Mouse (Mus musculus) cerebellum, adult 2 months (tissue): ENCODE measurements around the gene Marf1. TPM values are rescaled to one million over a fixed set of nuclear protein-coding genes. Genes with fewer than 3 reads are reported as not detected.

Experiments
- DNase-seq, 2 experiments: peaks; one replicate each; pipeline ENCODE4 v3.0.0; 2021
- H3K27ac ChIP-seq: fragments of 200-500 bp; 2 replicates; pipeline ENCODE4 v1.5.1; 2012; ENCODE audit warnings: low read length, control low read depth, inconsistent platforms; ENCODE audit not compliant: insufficient read depth
- H3K27me3 ChIP-seq: fragments of 200-500 bp; 2 replicates; pipeline ENCODE4 v1.6.1; 2012; ENCODE audit warnings: inconsistent platforms, mild to moderate bottlenecking, low read length, moderate library complexity; ENCODE audit not compliant: control insufficient read depth, insufficient read depth
- H3K4me1 ChIP-seq: fragments of 200-500 bp; 2 replicates; pipeline ENCODE4 v1.6.1; 2011; ENCODE audit warnings: low read length; ENCODE audit not compliant: control insufficient read depth, insufficient read depth
- H3K4me3 ChIP-seq: fragments of 200-500 bp; replicated peaks from 2 replicates; pipeline ENCODE3; 2011; ENCODE audit warnings: mild to moderate bottlenecking, low read depth, low read length, control low read depth; ENCODE audit not compliant: insufficient read depth
- CTCF ChIP-seq: fragments of 200-500 bp; IDR thresholded peaks from 2 replicates; pipeline ENCODE4 v1.5.1; 2011; ENCODE audit warnings: low read depth, mild to moderate bottlenecking, control low read depth, low read length, moderate library complexity, borderline replicate concordance; ENCODE audit not compliant: insufficient read depth
- POLR2A ChIP-seq: fragments of 200-500 bp; IDR thresholded peaks from 2 replicates; pipeline ENCODE4 v1.6.1; 2011; ENCODE audit warnings: low read length, control low read depth, borderline replicate concordance; ENCODE audit not compliant: insufficient read depth
- WGBS: fragments of 180-500 bp; shearing (Covaris S2); methylation state at CpG from one replicate; pipeline ENCODE4 v1.1.7; 2018; 5-methylcytosine and 5-hydroxymethylcytosine counted together
- polyA plus RNA-seq: library from polyadenylated mRNA; depleted of rRNA; stranded (reverse); fragments of >200 nt; gene quantifications from 2 replicates; pipeline ENCODE4 v1.2.3, GENCODE M21; 2012

Marf1 gene
- polyA plus RNA-seq, 1 experiment = 39.9 TPM

- DNase-seq = no peak
Observed at GRCm38 (mm10) chr16:14180163-14180733, 17.1 kb upstream of the Marf1 start.

GRCm38 (mm10) chr16:14178041-14178440 lies 14.9 kb upstream of the Marf1 start:
- no peak overlapping the region for H3K4me3 ChIP-seq
- TF ChIP-seq POLR2A = no peak
- TF ChIP-seq CTCF = no peak
- no peaks in the 10 kb centered on the region for H3K27me3 ChIP-seq
- H3K4me1 ChIP-seq = no peaks in the 10 kb centered on the region
- 85% methylated on average over 3 of the region's 3 CpGs for WGBS
- H3K27ac ChIP-seq = no peak overlapping the region
- no peak for DNase-seq

More at GRCm38 (mm10) chr16:14180163-14180733, 17.1 kb upstream of the Marf1 start:
- WGBS = 90% methylated on average over 6 of the region's 6 CpGs
- Histone ChIP-seq H3K4me3 (no peak overlapping the region), H3K4me1 (no peaks in the 10 kb centered on the region), H3K27me3 (no peaks in the 10 kb centered on the region), H3K27ac (no peak overlapping the region)
- TF ChIP-seq POLR2A (no peak), CTCF (no peak)

- TF ChIP-seq POLR2A = no peak
- WGBS = 87% methylated on average over 1 of the region's 1 CpGs
- no peak overlapping the region for H3K4me3 ChIP-seq
Observed at GRCm38 (mm10) chr16:14169706-14170105, 6.6 kb upstream of the Marf1 start.

GRCm38 (mm10) chr16:14166490-14166889 lies 3.3 kb upstream of the Marf1 start:
- Histone ChIP-seq H3K27ac (no peak overlapping the region), H3K4me3 (no peak overlapping the region), H3K27me3 (no peaks in the 10 kb centered on the region), H3K4me1 (no peaks in the 10 kb centered on the region)
- 91% methylated on average over 4 of the region's 4 CpGs for WGBS
- TF ChIP-seq CTCF = no peak
- TF ChIP-seq POLR2A = no peak
- DNase-seq = no peak

More at GRCm38 (mm10) chr16:14169706-14170105, 6.6 kb upstream of the Marf1 start:
- no peak for DNase-seq
- no peaks in the 10 kb centered on the region for H3K4me1 ChIP-seq
- H3K27ac ChIP-seq = no peak overlapping the region
- no peaks in the 10 kb centered on the region for H3K27me3 ChIP-seq

GRCm38 (mm10) chr16:14163731-14164130 lies 580 bp upstream of the Marf1 start:
- TF ChIP-seq CTCF (no peak), POLR2A (no peak)
- Histone ChIP-seq H3K4me3 (peak overlapping the region; percentile 20), H3K4me1 (no peaks in the 10 kb centered on the region), H3K27ac (no peak overlapping the region), H3K27me3 (no peaks in the 10 kb centered on the region)
- no peak for DNase-seq
- 9% methylated on average over 10 of the region's 10 CpGs for WGBS

GRCm38 (mm10) chr16:14160941-14161340 lies 2.2 kb downstream of the Marf1 start:
- no peak for TF ChIP-seq CTCF
- TF ChIP-seq POLR2A = no peak
- WGBS = 66% methylated on average over 1 of the region's 1 CpGs
- no peaks in the 10 kb centered on the region for H3K27me3 ChIP-seq
- no peak overlapping the region for H3K27ac ChIP-seq
- H3K4me3 ChIP-seq = no peak overlapping the region
- peaks cover 2% of the 10 kb centered on the region; the same call in 1 of the 2 replicates for H3K4me1 ChIP-seq
- no peak for DNase-seq

GRCm38 (mm10) chr16:14159746-14160131 lies 3.4 kb downstream of the Marf1 start:
- WGBS = under 1% methylated on average over 10 of the region's 10 CpGs
- H3K4me3 ChIP-seq = peak overlapping the region; percentile 78
- peak; percentile 83 to 86 for DNase-seq
- H3K27ac ChIP-seq = peak overlapping the region; percentile 79
- peaks cover 2% of the 10 kb centered on the region; the same call in 1 of the 2 replicates for H3K4me1 ChIP-seq
- no peak for TF ChIP-seq POLR2A
- TF ChIP-seq CTCF = peak; percentile 62; the same call in 1 of the 2 replicates
- no peaks in the 10 kb centered on the region for H3K27me3 ChIP-seq

GRCm38 (mm10) chr16:14158936-14159745 lies 4.0 kb downstream of the Marf1 start:
- Histone ChIP-seq H3K27ac (peak overlapping the region; percentile 79), H3K27me3 (no peaks in the 10 kb centered on the region), H3K4me3 (peak overlapping the region; percentile 99), H3K4me1 (peaks cover 2% of the 10 kb centered on the region; the same call in 1 of the 2 replicates)
- DNase-seq = peak; percentile 99
- 1% methylated on average over 56 of the region's 58 CpGs for WGBS
- TF ChIP-seq POLR2A (peak; percentile 94; the same call in 1 of the 2 replicates), CTCF (no peak)
